Mouse (Mus musculus): ENCODE measurements around the gene Gpr176. TPM values are rescaled to one million over a fixed set of nuclear protein-coding genes. Genes with fewer than 3 reads are reported as not detected.

Gene Gpr176
- polyA plus RNA-seq, 1 experiment, result 0.39 TPM

GRCm38 (mm10) chr2:118271606-118272005 lies 101.6 kb downstream of the Gpr176 start:
- Histone ChIP-seq H3K4me3 (ENCODE audit: low read depth, low read length) (peak overlapping the region; percentile 26), H3K9me3 (replicated peaks; ENCODE audit: control insufficient read depth, insufficient read depth, low read length, poor library complexity, severe bottlenecking) (0 out of 2 replicates have a peak, but pooled peaks cover 3% of the 10 kb centered on the region), H3K27ac (ENCODE audit: insufficient read depth, low read length) (no peak overlapping the region), H3K27me3 (ENCODE audit: control insufficient read depth, insufficient read depth, low read length, poor library complexity, severe bottlenecking) (no peaks in the 10 kb centered on the region), H3K36me3 (ENCODE audit: control insufficient read depth, insufficient read depth, low read length, poor library complexity, severe bottlenecking) (no peaks in the 10 kb centered on the region), H3K9ac (ENCODE audit: low read depth, poor library complexity, severe bottlenecking) (0 out of 2 replicates have a peak overlapping the region, but pooled peaks have one; percentile 12), H3K4me1 (ENCODE audit: control insufficient read depth, insufficient read depth, low read length) (no peaks in the 10 kb centered on the region)
- no peak for TF ChIP-seq POLR2A (IDR thresholded peaks at IDR 0.05; ENCODE audit: insufficient read depth, low read length)
- no peak for TF ChIP-seq CTCF (IDR thresholded peaks at IDR 0.05; ENCODE audit: low read depth, low read length)
- no peak for TF ChIP-seq EP300 (IDR thresholded peaks at IDR 0.05; ENCODE audit: insufficient read depth, low read depth, low read length)

GRCm38 (mm10) chr2:118270213-118270612 lies 103.0 kb downstream of the Gpr176 start:
- H3K36me3 ChIP-seq (ENCODE audit: control insufficient read depth, insufficient read depth, low read length, poor library complexity, severe bottlenecking), result no peaks in the 10 kb centered on the region
- H3K27me3 ChIP-seq (ENCODE audit: control insufficient read depth, insufficient read depth, low read length, poor library complexity, severe bottlenecking), result no peaks in the 10 kb centered on the region

GRCm38 (mm10) chr2:118263914-118264201 lies 109.4 kb downstream of the Gpr176 start:
- H3K4me3 ChIP-seq (ENCODE audit: low read depth, low read length), result no peak overlapping the region
- no peaks in the 10 kb centered on the region for H3K36me3 ChIP-seq (ENCODE audit: control insufficient read depth, insufficient read depth, low read length, poor library complexity, severe bottlenecking)
- TF ChIP-seq CTCF (IDR thresholded peaks at IDR 0.05; ENCODE audit: low read depth, low read length) (no peak), POLR2A (IDR thresholded peaks at IDR 0.05; ENCODE audit: insufficient read depth, low read length) (no peak), EP300 (IDR thresholded peaks at IDR 0.05; ENCODE audit: insufficient read depth, low read depth, low read length) (no peak)
- no peaks in the 10 kb centered on the region for H3K4me1 ChIP-seq (ENCODE audit: control insufficient read depth, insufficient read depth, low read length)
- H3K9me3 ChIP-seq (replicated peaks; ENCODE audit: control insufficient read depth, insufficient read depth, low read length, poor library complexity, severe bottlenecking), result no peaks in the 10 kb centered on the region
- no peak overlapping the region for H3K9ac ChIP-seq (ENCODE audit: low read depth, poor library complexity, severe bottlenecking)
- H3K27ac ChIP-seq (ENCODE audit: insufficient read depth, low read length), result no peak overlapping the region
- H3K27me3 ChIP-seq (ENCODE audit: control insufficient read depth, insufficient read depth, low read length, poor library complexity, severe bottlenecking), result no peaks in the 10 kb centered on the region

More at GRCm38 (mm10) chr2:118270213-118270612, 103.0 kb downstream of the Gpr176 start:
- Histone ChIP-seq H3K9me3 (replicated peaks; ENCODE audit: control insufficient read depth, insufficient read depth, low read length, poor library complexity, severe bottlenecking) (0 out of 2 replicates have a peak, but pooled peaks cover 3% of the 10 kb centered on the region), H3K9ac (ENCODE audit: low read depth, poor library complexity, severe bottlenecking) (no peak overlapping the region), H3K4me1 (ENCODE audit: control insufficient read depth, insufficient read depth, low read length) (no peaks in the 10 kb centered on the region), H3K4me3 (ENCODE audit: low read depth, low read length) (no peak overlapping the region), H3K27ac (ENCODE audit: insufficient read depth, low read length) (no peak overlapping the region)
- TF ChIP-seq CTCF (IDR thresholded peaks at IDR 0.05; ENCODE audit: low read depth, low read length), result no peak
- TF ChIP-seq POLR2A (IDR thresholded peaks at IDR 0.05; ENCODE audit: insufficient read depth, low read length), result no peak
- TF ChIP-seq EP300 (IDR thresholded peaks at IDR 0.05; ENCODE audit: insufficient read depth, low read depth, low read length), result no peak

- no peak overlapping the region for H3K4me3 ChIP-seq (ENCODE audit: low read depth, low read length)
- H3K27me3 ChIP-seq (ENCODE audit: control insufficient read depth, insufficient read depth, low read length, poor library complexity, severe bottlenecking), result no peaks in the 10 kb centered on the region
- no peaks in the 10 kb centered on the region for H3K9me3 ChIP-seq (replicated peaks; ENCODE audit: control insufficient read depth, insufficient read depth, low read length, poor library complexity, severe bottlenecking)
- H3K27ac ChIP-seq (ENCODE audit: insufficient read depth, low read length), result no peak overlapping the region
- no peaks in the 10 kb centered on the region for H3K4me1 ChIP-seq (ENCODE audit: control insufficient read depth, insufficient read depth, low read length)
- H3K9ac ChIP-seq (ENCODE audit: low read depth, poor library complexity, severe bottlenecking), result no peak overlapping the region
- H3K36me3 ChIP-seq (ENCODE audit: control insufficient read depth, insufficient read depth, low read length, poor library complexity, severe bottlenecking), result no peaks in the 10 kb centered on the region
- TF ChIP-seq POLR2A (IDR thresholded peaks at IDR 0.05; ENCODE audit: insufficient read depth, low read length) (no peak), CTCF (IDR thresholded peaks at IDR 0.05; ENCODE audit: low read depth, low read length) (peak; percentile 26), EP300 (IDR thresholded peaks at IDR 0.05; ENCODE audit: insufficient read depth, low read depth, low read length) (no peak)
These were observed 109.9 kb downstream of the Gpr176 start for GRCm38 (mm10) chr2:118263151-118263913.

GRCm38 (mm10) chr2:118262673-118263072 lies 110.5 kb downstream of the Gpr176 start:
- Histone ChIP-seq H3K27me3 (ENCODE audit: control insufficient read depth, insufficient read depth, low read length, poor library complexity, severe bottlenecking) (no peaks in the 10 kb centered on the region), H3K27ac (ENCODE audit: insufficient read depth, low read length) (no peak overlapping the region), H3K9me3 (replicated peaks; ENCODE audit: control insufficient read depth, insufficient read depth, low read length, poor library complexity, severe bottlenecking) (no peaks in the 10 kb centered on the region), H3K4me1 (ENCODE audit: control insufficient read depth, insufficient read depth, low read length) (no peaks in the 10 kb centered on the region), H3K9ac (ENCODE audit: low read depth, poor library complexity, severe bottlenecking) (no peak overlapping the region), H3K36me3 (ENCODE audit: control insufficient read depth, insufficient read depth, low read length, poor library complexity, severe bottlenecking) (no peaks in the 10 kb centered on the region), H3K4me3 (ENCODE audit: low read depth, low read length) (no peak overlapping the region)
- TF ChIP-seq POLR2A (IDR thresholded peaks at IDR 0.05; ENCODE audit: insufficient read depth, low read length) (no peak), EP300 (IDR thresholded peaks at IDR 0.05; ENCODE audit: insufficient read depth, low read depth, low read length) (no peak), CTCF (IDR thresholded peaks at IDR 0.05; ENCODE audit: low read depth, low read length) (no peak)

- Histone ChIP-seq H3K4me3 (ENCODE audit: low read depth, low read length) (no peak overlapping the region), H3K27ac (ENCODE audit: insufficient read depth, low read length) (no peak overlapping the region), H3K9ac (ENCODE audit: low read depth, poor library complexity, severe bottlenecking) (no peak overlapping the region), H3K9me3 (replicated peaks; ENCODE audit: control insufficient read depth, insufficient read depth, low read length, poor library complexity, severe bottlenecking) (no peaks in the 10 kb centered on the region; the same call in 1 of the 2 replicates), H3K27me3 (ENCODE audit: control insufficient read depth, insufficient read depth, low read length, poor library complexity, severe bottlenecking) (no peaks in the 10 kb centered on the region), H3K36me3 (ENCODE audit: control insufficient read depth, insufficient read depth, low read length, poor library complexity, severe bottlenecking) (no peaks in the 10 kb centered on the region), H3K4me1 (ENCODE audit: control insufficient read depth, insufficient read depth, low read length) (no peaks in the 10 kb centered on the region)
- TF ChIP-seq CTCF (IDR thresholded peaks at IDR 0.05; ENCODE audit: low read depth, low read length), result no peak
- TF ChIP-seq POLR2A (IDR thresholded peaks at IDR 0.05; ENCODE audit: insufficient read depth, low read length), result no peak
- no peak for TF ChIP-seq EP300 (IDR thresholded peaks at IDR 0.05; ENCODE audit: insufficient read depth, low read depth, low read length)
These were observed 113.5 kb downstream of the Gpr176 start for GRCm38 (mm10) chr2:118259746-118260145.
